Mouse (Mus musculus) kidney, postnatal 0 days (tissue): ENCODE data around the gene Myof. TPM values are rescaled to one million over a fixed set of nuclear protein-coding genes. Genes with fewer than 3 reads are reported as not detected.

ENCODE experiments used
- ATAC-seq: fragments of 200-750 bp; cut with Nextera tagmentation; replicated peaks from 2 replicates; pipeline ENCODE4 v1.8.0; 2017; ENCODE audit warnings: low read depth, moderate number of reproducible peaks, moderate TSS enrichment, moderate library complexity; ENCODE audit not compliant: low FRiP score
- DNase-seq: peaks from one replicate; pipeline ENCODE4 v3.0.0-alpha.2; 2016; ENCODE audit warnings: low spot score
- H3K27ac ChIP-seq: fragments of 300-500 bp; sonication (generic); 2 replicates; pipeline ENCODE4 v1.5.1; 2014; ENCODE audit warnings: mild to moderate bottlenecking
- H3K27me3 ChIP-seq: fragments of 300-500 bp; sonication (generic); 2 replicates; pipeline ENCODE4 v1.6.1; 2014; ENCODE audit warnings: low read length, mixed read lengths; ENCODE audit not compliant: insufficient read depth
- H3K36me3 ChIP-seq: fragments of 300-500 bp; sonication (generic); 2 replicates; pipeline ENCODE4 v1.6.1; 2014; ENCODE audit warnings: low read length, mixed read lengths; ENCODE audit not compliant: insufficient read depth
- H3K4me1 ChIP-seq: fragments of 300-500 bp; sonication (generic); replicated peaks from 2 replicates; pipeline ENCODE4 v1.6.1; 2014; ENCODE audit warnings: antibody characterized with exemption, low read length, mixed read lengths; ENCODE audit not compliant: insufficient read depth
- H3K4me2 ChIP-seq: fragments of 300-500 bp; sonication (generic); 2 replicates; pipeline ENCODE4 v1.6.1; 2014; ENCODE audit warnings: mild to moderate bottlenecking, low read length, moderate library complexity, mixed read lengths
- H3K4me3 ChIP-seq: fragments of 300-500 bp; sonication (generic); replicated peaks from 2 replicates; pipeline ENCODE4 v1.5.1; 2014; ENCODE audit warnings: low read depth, low read length
- H3K9ac ChIP-seq: fragments of 300-500 bp; sonication (generic); 2 replicates; pipeline ENCODE4 v1.6.1; 2014; ENCODE audit warnings: low read depth, low read length
- H3K9me3 ChIP-seq: fragments of 300-500 bp; sonication (generic); replicated peaks from 2 replicates; pipeline ENCODE4 v1.6.1; 2016; ENCODE audit warnings: low read length, inconsistent platforms, mixed read lengths
- CTCF ChIP-seq: IDR thresholded peaks from 2 replicates; pipeline ENCODE4 v1.5.1; 2016; ENCODE audit warnings: antibody characterized with exemption, low read depth, mild to moderate bottlenecking, moderate library complexity
- WGBS: fragments of 180-500 bp; shearing (Covaris S2); extraction: QIAGEN DNeasy Blood & Tissue Kit; methylation state at CpG from one replicate; pipeline ENCODE4 v1.1.7; 2014; 5-methylcytosine and 5-hydroxymethylcytosine counted together
- polyA plus RNA-seq: library from polyadenylated mRNA; unstranded; fragments of >200 nt; fragmentation: Nextera tagmentation; extraction: Ambion mirVana; gene quantifications from 2 replicates; pipeline ENCODE4 v1.2.1, GENCODE M21; 2015

Myof gene
- polyA plus RNA-seq, 1 experiment from 2014 or later = 28.0 TPM

DNA sequence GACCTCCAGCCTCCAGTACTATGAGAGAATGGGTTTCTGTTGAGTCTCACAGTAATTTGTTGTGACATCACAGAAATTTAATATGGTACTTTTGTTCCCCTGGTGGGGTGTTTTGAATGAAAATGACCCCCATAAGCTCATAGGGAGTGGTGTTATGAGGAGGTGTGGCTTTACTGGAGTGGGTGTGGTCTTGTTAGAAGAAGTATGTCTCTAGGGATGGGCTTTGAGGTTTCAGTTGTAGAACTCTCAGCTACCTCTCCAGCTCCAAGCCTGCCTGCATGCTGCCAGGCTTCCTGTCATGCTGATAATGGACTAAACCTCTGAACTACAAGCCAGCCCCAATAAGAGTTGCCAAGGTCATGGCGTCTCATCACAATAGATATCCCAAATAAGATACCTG lies 6.3 kb upstream of the Myof start:
- TF ChIP-seq CTCF = no peak
- Histone ChIP-seq H3K36me3 (no peaks in the 10 kb centered on the region), H3K9ac (no peak overlapping the region), H3K4me2 (no peak overlapping the region), H3K27ac (no peak overlapping the region), H3K4me3 (no peak overlapping the region), H3K9me3 (no peaks in the 10 kb centered on the region), H3K4me1 (no peaks in the 10 kb centered on the region), H3K27me3 (no peaks in the 10 kb centered on the region)
- 93% methylated on average over 1 of the region's 1 CpGs for WGBS
- DNase-seq (no peak), ATAC-seq (no peak)

DNA sequence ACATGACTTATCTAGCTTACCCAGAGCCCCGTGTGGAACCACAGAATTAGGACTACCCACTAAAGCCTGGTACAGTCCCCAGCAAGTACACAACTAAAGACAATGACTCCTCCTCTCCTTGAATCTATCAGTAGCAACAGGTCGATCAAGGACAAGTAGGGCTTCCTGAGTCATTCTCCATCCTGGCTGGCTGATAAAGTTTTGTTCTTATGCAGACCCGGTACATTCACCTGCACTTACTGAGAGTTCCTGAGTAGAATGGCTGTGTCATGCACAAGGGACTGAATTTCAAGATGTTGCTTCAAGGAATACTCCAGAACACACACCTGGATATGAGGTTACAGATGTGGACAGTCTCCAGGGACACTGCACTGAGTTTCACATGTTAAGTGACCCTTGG lies 1.8 kb upstream of the Myof start:
- H3K9ac ChIP-seq = no peak overlapping the region
- no peaks in the 10 kb centered on the region for H3K36me3 ChIP-seq
- no peak overlapping the region for H3K27ac ChIP-seq
- no peaks in the 10 kb centered on the region; the same call in 1 of the 2 replicates for H3K4me1 ChIP-seq
- H3K9me3 ChIP-seq = no peaks in the 10 kb centered on the region
- no peak for DNase-seq
- ATAC-seq = no peak
- no peak overlapping the region for H3K4me3 ChIP-seq
- TF ChIP-seq CTCF = no peak
- H3K4me2 ChIP-seq = no peak overlapping the region
- H3K27me3 ChIP-seq = no peaks in the 10 kb centered on the region
- WGBS = 87% methylated on average over 3 of the region's 3 CpGs

DNA sequence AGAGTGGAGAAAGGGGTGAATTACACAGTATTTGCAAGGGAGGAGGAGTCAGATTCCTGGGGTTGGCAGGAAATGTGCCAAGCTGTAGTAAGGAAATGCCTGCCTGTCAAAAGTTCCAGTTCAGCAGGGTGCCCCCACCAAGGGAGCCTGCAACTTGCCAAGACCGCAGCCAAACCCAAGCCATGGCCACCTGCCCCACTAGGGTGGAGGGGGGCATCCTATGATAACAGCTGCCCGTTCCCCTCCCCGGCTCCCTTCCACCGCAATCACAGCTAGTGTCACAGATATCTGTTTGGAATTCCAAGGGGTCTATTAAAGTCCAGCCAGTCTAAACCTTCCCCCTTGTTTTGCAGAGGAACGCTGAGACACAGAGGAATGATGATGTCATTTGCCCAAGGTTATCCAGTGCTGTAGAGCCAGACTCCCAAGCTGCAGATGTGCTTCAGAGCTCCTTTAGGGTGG lies 1.1 kb downstream of the Myof start:
- H3K27ac ChIP-seq = peak overlapping the region; percentile 80
- peak; percentile 69 for DNase-seq
- peak overlapping the region; percentile 50 for H3K4me3 ChIP-seq
- H3K36me3 ChIP-seq = no peaks in the 10 kb centered on the region
- no peaks in the 10 kb centered on the region for H3K27me3 ChIP-seq
- peak; percentile 60 for ATAC-seq
- H3K4me1 ChIP-seq = no peaks in the 10 kb centered on the region; the same call in 1 of the 2 replicates
- WGBS = 12% methylated on average over 5 of the region's 5 CpGs
- H3K9ac ChIP-seq = peak overlapping the region; percentile 64
- H3K9me3 ChIP-seq = no peaks in the 10 kb centered on the region
- no peak for TF ChIP-seq CTCF
- H3K4me2 ChIP-seq = peak overlapping the region; percentile 85

DNA sequence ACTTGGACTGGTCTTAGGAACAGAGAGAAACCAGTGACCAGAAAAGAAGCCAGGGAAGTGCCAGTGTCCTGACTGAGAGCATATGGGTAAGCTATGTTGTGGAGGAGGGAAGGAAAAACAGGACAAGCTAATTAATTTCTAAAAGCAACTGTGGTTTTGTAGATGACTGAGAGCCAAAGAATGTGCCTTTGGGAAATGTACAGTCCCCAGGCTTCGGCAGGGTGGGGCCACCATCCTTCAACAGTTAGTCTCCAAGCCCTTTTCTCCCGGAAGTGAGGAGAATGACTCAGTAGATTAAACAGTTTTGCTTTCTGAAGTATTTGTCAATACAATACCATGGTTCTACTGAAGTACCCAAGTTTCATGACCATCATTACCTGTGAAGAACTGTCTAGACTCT lies 5.1 kb downstream of the Myof start:
- TF ChIP-seq CTCF = no peak
- Histone ChIP-seq H3K9me3 (no peaks in the 10 kb centered on the region), H3K27ac (no peak overlapping the region), H3K4me1 (no peaks in the 10 kb centered on the region; the same call in 1 of the 2 replicates), H3K36me3 (no peaks in the 10 kb centered on the region), H3K4me3 (no peak overlapping the region), H3K27me3 (no peaks in the 10 kb centered on the region), H3K4me2 (no peak overlapping the region), H3K9ac (no peak overlapping the region)
- 0 out of 2 replicates have a peak, but pooled peaks have one; percentile 23 for ATAC-seq
- 54% methylated on average over 2 of the region's 2 CpGs for WGBS
- peak; percentile 66 for DNase-seq

DNA sequence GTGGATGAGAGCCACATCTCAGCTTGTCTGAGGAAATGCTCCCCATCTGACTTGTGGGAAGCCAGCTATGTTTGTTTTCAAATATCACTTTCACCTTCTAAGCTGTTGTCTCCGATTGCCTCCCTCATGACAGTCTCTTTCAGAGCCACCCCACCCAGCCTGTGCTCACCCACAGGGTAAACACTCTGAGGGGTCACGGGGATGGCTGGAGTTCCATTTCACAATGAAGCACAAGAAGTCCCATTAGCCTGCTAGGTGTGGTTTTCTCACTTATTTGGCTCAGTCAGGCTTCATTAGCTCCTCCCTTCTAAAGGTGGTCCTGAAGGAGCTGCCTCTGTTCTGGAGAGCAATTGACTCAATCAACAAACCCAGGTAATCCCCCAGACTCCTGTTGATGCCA lies 7.6 kb downstream of the Myof start:
- Histone ChIP-seq H3K9me3 (no peaks in the 10 kb centered on the region), H3K27ac (no peak overlapping the region), H3K4me3 (no peak overlapping the region), H3K36me3 (no peaks in the 10 kb centered on the region), H3K9ac (no peak overlapping the region), H3K4me1 (no peaks in the 10 kb centered on the region; the same call in 1 of the 2 replicates), H3K4me2 (no peak overlapping the region), H3K27me3 (no peaks in the 10 kb centered on the region)
- ATAC-seq = no peak
- WGBS = 42% methylated on average over 2 of the region's 2 CpGs
- TF ChIP-seq CTCF = no peak
- no peak for DNase-seq

DNA sequence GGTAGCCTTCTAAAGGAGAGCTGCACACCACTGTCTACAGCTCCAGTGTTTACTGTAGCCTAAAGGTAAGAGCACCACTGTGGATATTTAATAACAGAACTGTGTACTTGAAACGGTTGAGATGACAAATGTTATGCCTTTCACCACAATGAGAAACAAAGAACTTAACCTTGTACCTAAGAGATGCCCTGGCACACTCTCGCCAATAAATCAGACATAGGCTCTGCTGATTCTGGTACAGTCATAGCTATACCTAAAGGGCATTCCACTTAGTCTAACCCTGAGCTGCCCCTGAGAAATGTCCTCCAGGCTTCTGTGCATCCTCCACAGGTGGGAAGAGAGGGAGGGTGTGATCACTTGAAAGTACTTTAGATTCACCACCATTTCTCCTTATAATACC lies 8.7 kb downstream of the Myof start:
- no peaks in the 10 kb centered on the region for H3K9me3 ChIP-seq
- H3K36me3 ChIP-seq = no peaks in the 10 kb centered on the region
- peaks cover 8% of the 10 kb centered on the region for H3K4me1 ChIP-seq
- H3K27me3 ChIP-seq = no peaks in the 10 kb centered on the region
- 68% methylated on average over 2 of the region's 2 CpGs for WGBS
- no peak overlapping the region for H3K9ac ChIP-seq
- TF ChIP-seq CTCF = no peak
- ATAC-seq (no peak), DNase-seq (no peak)
- no peak overlapping the region for H3K4me2 ChIP-seq
- H3K27ac ChIP-seq = no peak overlapping the region
- H3K4me3 ChIP-seq = no peak overlapping the region

DNA sequence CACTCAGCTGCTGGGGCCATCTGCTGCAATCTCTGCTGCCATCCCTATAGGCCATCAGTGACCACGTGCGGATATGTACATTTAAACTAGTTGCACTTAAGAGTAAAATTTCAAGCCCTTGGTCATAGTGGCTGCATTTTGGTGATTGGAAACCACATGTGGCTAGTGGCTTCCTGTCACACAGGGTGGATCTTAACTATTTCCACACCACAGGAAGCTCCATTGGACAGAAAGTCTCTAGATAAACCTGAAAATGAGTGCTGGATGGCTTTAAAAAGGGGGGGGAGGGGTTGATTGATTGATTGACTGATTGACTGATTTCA lies 9.7 kb downstream of the Myof start:
- H3K36me3 ChIP-seq = no peaks in the 10 kb centered on the region
- H3K27me3 ChIP-seq = no peaks in the 10 kb centered on the region
- no peak overlapping the region for H3K9ac ChIP-seq
- no peak for ATAC-seq
- 81% methylated on average over 2 of the region's 2 CpGs for WGBS
- DNase-seq = no peak
- H3K4me3 ChIP-seq = no peak overlapping the region
- no peaks in the 10 kb centered on the region for H3K9me3 ChIP-seq
- no peak overlapping the region; the same call in 1 of the 2 replicates for H3K27ac ChIP-seq
- peaks cover 17% of the 10 kb centered on the region for H3K4me1 ChIP-seq
- no peak for TF ChIP-seq CTCF
- H3K4me2 ChIP-seq = no peak overlapping the region
